Mouse (Mus musculus) heart, adult 8-10 months (tissue): ENCODE data around the gene Nsmf. TPM values are rescaled to one million over a fixed set of nuclear protein-coding genes. Genes with fewer than 3 reads are reported as not detected.

ENCODE experiments used
- DNase-seq: peaks from one replicate; pipeline ENCODE4 v3.0.0; 2022; ENCODE audit warnings: low spot score
- total RNA-seq, 4 experiments: library from RNA; stranded (reverse); gene quantifications; 2 replicates each; pipeline ENCODE4 v1.2.4; 2022

Gene Nsmf
- 10 to 100 TPM; 11.7 to 15.9 (median 12.2) TPM for total RNA-seq

- DNase-seq = peak; percentile 88
These were observed at the start of gene Nsmf for GRCm38 (mm10) chr2:25054221-25055067. Gene Nsmf (plus strand): TSS chr2:25054355.

- no peak for DNase-seq
These were observed 47.4 kb upstream of the Nsmf start for GRCm38 (mm10) chr2:25006767-25007166.

GRCm38 (mm10) chr2:25008250-25008649, 45.9 kb upstream of the Nsmf start:
- DNase-seq = no peak

DNA sequence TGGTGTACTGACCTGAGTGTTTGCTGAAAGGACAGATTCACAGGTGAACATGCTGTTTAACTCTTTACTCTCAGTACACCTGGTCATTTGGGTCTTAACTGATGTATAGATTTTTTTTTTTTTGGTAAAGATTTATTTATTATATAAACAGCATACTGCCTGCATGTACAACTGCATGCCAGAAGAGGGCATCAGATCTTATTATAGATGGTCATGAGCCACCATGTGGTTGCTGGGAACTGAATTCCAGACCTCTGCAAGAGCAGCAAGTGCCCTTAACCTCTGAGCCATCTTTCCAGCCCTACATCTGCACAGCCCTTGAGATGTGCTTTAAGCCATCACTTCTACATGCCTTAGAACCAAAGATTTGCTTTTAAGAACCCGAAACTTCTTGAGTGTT, 31.5 kb upstream of the Nsmf start:
- DNase-seq = no peak

DNA sequence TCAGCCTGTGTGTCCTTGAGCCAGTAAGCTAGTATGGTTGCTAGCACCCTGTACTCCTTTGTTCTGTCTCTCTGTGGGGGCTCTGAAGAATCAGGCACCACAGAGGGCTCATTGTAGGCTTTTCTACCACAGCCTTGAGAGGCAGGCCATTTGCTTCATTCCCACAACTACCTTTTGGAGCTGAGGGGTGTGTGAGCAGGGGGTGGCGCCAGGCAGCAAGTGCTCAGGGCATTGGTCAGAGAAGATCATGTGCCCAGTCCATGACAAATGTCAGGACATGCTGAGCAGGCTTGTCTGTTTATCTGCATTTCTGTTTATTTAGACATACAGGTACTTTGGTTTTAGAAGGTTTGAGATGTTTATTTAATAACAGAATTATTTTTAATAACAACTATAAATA, 29.0 kb upstream of the Nsmf start:
- no peak for DNase-seq

DNA sequence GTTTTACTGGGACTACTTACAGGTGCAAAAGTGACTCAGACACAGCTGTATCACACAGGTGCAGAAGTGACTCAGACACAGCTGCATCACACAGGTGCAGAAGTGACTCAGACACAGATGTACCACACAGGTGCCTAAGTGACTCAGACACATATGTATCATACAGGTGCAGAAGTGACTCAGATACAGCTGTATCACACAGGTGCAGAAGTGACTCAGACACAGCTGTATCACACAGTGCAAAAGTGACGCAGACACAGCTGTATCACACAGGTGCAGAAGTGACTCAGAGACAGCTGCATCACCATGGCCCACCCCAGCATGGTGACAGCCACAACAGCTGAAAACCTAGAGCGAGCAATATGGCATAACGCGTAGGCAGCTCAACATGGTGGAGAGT, 19.2 kb upstream of the Nsmf start:
- DNase-seq = no peak

- DNase-seq = no peak
These were observed 14.1 kb upstream of the Nsmf start for GRCm38 (mm10) chr2:25040089-25040488.

GRCm38 (mm10) chr2:25050921-25051320, 3.2 kb upstream of the Nsmf start:
- DNase-seq = no peak

DNA sequence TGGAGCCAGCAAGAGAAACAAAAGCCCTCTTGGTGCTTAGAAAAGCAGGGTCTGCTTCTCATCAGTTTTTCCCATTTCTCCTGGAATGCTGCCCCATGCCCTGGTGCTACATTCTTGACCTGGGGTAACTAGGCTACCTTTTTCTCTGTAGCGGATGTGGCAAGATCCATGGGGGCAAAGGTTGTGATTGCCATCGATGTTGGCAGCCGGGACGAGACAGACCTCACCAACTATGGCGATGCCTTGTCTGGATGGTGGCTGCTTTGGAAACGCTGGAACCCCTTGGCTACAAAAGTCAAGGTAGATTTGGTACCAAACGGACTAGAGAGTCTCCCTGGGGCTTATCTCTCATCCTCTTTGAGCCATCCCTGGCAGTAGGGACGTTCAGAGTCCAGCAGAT, 2.7 kb upstream of the Nsmf start:
- DNase-seq = no peak

GRCm38 (mm10) chr2:25053101-25053500, 1.1 kb upstream of the Nsmf start:
- DNase-seq = no peak

DNA sequence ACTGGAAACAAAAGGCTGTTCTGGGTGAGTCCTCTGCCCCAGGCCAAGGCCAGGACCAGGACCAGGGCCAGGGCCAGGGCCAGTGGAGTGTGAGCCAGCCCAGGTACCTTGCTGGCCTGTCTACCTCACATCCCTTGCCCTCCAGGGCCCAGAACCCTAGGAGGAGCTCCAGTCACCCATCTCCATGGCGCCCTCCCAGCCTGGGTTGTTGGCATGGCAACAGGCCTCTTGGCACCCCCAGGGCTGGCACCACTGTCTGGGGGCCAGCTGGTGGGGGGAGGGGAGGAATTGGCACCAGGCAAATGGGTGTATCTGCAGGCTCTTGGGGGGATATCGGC, 882 bp downstream of the Nsmf start:
- no peak for DNase-seq

DNA sequence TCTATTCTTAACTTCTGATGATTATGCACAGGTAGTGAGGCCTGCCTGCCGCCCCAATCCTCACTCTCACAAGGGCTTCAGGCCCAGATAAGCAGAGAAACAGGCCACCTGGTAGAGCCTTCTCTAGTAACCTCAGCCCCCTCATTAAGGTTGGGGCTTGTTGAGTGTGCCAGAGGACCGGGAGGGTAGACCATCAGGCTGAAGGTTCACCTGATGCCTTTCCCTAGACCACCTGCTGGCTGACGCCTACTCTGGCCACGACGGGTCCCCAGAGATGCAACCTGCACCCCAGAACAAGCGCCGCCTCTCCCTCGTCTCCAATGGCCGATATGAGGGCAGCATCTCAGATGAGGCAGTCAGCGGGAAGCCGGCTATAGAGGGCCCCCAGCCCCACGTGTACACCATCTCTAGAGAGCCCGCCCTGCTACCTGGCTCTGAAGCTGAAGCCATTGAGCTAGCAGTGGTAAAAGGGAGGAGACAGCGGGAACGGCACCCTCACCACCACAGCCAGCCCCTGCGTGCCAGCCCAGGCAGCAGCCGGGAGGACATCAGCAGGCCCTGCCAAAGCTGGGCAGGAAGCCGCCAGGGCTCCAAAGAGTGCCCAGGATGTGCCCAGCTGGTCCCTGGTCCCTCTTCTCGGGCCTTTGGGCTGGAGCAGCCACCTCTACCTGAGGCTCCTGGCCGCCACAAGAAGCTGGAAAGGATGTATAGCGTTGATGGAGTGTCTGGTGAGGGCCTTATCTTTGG, 1.4 kb downstream of the Nsmf start:
- DNase-seq = no peak

GRCm38 (mm10) chr2:25058926-25059325, 4.8 kb downstream of the Nsmf start:
- no peak for DNase-seq

DNA sequence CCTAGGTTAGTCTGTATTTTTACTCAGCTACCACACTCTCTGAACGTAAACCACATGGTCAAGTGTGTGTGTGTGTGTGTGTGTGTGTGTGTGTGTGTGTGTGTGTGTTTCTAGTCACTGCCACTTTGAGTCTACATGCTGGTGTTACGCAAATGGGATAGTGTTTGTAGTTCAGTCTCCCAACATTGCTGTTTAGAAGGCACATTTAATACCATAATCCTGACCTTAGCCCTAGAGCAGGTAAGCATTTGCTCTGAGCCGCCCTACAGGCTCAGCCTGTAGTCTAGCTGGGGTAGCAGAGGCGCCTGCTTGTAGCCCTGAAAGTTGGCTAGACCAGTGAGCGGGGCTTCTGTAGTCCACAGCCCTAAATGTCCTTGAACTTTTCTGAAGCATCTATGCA, 9.4 kb downstream of the Nsmf start:
- DNase-seq = no peak

GRCm38 (mm10) chr2:25064285-25064684, 10.1 kb downstream of the Nsmf start:
- no peak for DNase-seq

DNA sequence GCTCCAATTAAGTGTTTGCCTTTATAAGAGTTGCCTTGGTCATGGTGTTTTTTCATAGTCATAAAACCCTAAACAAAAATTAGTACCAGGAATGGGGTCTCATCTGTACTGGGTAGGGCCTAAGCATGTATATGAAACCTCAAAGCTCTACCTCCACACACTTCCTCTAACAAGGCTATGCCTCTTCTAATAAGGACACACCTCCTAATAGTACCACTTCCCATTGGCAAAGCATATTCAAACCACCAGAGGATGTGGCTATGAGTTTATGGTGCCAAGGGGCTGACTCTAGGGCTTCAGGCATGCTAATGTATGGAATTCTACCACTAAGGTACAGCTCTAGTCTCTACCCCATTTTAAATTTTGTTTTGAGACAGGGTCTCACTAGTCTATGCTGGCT, 11.4 kb downstream of the Nsmf start:
- DNase-seq = no peak

- no peak for DNase-seq
These were observed 12.4 kb downstream of the Nsmf start for GRCm38 (mm10) chr2:25066552-25066951.

- DNase-seq = no peak
These were observed 15.4 kb downstream of the Nsmf start for GRCm38 (mm10) chr2:25069537-25069936.

GRCm38 (mm10) chr2:25072398-25072797, 18.2 kb downstream of the Nsmf start:
- DNase-seq = no peak

DNA sequence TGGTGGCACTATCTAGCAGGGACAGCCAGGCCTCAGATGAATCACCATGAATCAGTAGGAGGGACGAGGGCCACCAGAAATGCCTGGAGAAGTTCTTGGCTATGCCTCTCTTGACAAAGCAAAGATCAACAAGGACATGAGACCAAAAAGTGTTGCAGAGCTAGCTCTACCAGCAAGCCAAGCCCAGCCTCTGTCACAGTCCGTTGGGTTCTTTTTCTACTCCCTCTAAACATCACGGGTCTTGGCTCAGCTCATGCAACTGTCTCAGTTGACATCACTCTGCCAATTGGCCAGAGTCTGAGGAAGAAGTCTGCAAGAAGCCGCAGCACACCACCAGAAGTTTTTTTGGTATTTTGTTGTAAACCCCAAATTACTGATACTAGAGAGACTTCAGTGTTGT, 21.4 kb downstream of the Nsmf start:
- DNase-seq = no peak

DNA sequence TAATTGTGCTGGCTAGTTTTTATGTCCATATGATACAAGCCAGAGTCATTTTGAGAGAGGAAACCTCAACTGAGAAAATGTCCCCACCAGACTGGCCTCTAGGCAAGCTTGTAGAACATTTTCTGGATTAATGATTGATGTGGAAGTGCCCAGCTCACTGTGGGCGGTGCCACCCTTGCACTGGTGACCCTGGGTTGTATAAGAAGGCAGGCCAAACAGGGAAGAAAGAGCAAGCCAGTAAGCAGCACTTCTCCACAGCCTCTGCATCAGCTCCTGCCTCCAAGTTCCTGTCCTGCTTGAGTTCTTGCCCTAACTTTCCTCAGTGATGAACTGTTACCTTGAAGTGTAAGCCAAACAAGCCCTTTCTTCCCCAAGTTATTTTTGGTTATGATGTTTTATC, 24.8 kb downstream of the Nsmf start:
- no peak for DNase-seq

DNA sequence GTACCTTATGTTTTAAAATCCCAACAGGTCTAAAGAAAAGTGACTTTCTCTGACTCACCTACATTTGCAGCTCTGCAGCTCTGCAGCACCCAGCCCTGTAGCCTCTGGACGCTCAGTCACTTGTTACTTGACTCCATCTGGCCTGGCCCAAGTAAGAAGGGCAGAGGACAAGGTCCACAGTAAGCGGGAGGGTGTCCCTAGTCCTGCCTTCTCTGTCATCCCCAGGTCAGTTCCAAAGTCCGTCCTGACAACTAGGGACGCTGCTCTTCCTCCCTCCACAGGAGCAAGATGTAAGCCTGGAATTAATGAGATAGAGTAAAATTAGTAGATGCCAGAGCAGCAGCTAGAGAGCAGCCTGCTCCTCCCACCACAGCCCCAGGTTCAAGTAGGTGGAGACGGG, 25.9 kb downstream of the Nsmf start, which contains the start of gene Entpd8:
Entpd8 (plus strand) TSS at position 229 of the 400 bp plus-strand sequence.
- DNase-seq = no peak

- no peak for DNase-seq
These were observed 29.5 kb downstream of the Nsmf start for GRCm38 (mm10) chr2:25083697-25084096.
